Mouse (Mus musculus) frontal cortex, postnatal 25 days (tissue): Measurements from ENCODE around the gene Depdc1b.

ENCODE experiments used
- DNase-seq, 2 experiments: peaks; one replicate each; pipeline ENCODE4 v3.0.0; 2022; ENCODE audit warnings: low spot score in 2 of 2

The Depdc1b gene

DNA sequence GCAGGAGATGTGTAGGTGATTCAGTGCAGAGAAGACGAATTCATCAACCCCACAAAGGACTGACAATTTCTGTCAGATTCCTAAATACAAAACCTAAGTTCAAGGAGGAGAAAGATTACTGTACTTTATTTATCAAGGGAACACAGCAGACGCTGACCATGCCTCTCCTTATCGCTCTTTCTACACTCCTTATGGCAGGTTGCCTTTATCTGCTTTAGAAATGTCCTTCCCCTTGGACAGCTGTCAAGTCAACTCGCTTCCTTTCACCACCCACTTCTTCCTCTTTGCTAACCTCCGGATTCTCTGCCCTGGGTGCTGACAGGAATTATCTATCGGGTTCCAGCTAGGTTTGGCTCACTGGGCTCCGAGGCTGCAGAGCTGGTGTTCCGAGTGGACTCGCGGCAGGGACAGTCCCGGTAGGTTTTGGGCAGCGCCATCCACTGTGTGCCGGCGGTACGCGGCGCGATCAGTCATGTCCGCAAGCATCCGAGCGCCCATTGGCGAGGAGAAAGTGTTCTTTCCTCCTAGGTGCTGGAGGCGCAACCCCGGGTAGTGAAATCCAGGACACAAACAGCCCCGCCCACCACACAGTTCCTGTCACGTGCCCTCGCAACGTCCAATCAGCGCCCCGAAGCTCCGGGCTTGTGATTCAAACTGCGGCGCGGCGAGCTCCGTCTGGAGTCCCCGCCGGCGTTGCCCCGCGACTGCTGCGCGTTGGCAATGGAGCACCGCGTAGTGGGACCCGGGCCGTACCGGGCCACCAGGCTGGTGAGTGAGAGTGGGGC, at the start of gene Depdc1b:
Depdc1b (plus strand) TSS at position 631 of the 785 bp plus-strand sequence.
- peak; percentile 84 to 89 for DNase-seq

DNA sequence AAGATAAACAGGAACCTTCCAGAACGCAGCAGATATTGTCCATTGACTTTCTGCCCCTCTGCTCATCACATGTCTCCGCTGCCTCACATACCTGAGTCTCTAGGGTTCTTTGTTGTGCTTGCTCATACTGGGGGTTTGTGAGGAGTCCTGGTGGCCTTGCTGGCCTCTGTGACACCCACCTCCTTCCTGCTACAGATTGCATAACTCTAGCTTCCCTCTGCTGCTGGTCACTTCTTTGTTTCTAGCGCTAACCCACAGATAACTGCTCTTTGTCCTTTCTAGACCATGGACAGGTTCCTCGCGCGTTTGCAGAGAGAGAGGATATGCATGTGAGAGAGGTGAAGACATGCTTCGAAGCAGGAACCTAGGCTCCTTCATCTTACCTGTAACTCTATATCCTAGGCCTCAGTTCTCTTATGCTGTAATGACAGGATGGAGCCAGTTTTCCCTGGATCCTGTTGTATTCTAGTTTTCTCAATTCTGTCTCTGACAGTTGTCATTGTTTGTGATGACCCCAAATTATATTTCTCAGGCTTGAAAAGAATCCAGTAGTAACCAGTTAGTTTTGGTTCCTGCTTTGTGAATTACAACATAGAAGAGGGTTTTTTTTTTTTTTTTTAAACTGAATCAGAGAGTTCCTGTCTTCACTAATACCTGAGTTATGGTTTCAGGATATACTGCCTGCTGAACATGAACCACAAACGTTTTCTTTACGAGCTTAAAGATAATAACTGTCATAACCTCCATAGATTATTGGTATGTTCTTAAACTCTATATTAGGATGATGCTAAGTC, 48.1 kb upstream of the Depdc1b start:
- DNase-seq = no peak

DNA sequence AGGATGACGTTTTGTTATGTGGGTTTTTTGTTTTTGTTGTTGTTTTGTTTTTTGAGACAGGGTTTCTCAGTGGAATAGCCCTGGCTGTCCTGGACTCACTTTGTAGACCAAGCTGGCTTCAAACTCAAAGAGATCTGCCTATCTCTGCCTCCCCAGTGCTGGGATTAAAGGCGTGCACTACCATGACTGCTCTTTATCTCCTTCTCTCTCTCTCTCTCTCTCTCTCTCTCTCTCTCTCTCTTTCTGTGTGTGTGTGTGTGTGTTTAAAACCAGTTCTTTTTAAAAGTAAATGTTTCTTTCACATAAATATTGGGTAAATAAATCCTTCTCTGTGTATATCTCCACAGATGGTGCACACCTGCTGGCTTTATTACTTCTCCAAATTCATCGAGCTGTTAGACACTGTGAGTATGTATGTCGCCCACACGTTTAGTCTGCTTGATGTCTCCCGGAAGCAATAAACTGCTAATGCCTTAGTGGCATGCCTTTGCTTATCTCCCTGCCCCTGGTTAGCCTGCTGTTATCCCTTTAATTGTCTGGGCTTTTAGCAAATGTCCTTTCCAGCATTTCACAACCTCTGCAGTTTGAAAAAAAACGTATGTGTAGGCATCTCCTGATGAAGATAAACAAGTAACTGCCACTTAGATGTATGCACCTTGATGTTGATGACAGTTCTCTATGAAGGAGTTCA, 44.5 kb upstream of the Depdc1b start:
- no peak for DNase-seq

DNA sequence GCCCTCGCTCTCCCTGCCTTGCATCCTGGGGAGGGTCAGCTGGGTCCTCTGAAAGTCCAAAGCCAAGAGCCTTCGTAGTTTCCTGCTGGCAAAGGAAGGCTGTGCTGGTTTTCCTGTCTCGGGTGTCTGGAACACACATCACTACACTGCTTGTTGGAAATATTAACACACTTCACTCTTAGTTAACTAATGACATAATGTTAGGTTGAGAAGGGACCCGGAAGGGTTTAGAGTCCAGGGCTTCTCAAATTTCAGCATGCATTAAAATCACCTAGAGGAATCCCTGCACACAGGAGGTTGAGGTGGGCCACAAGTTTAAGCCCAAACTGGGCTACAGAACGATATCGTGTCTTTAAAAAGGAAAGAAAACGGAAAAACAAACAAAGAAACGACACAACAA, 43.8 kb upstream of the Depdc1b start:
- no peak for DNase-seq

DNA sequence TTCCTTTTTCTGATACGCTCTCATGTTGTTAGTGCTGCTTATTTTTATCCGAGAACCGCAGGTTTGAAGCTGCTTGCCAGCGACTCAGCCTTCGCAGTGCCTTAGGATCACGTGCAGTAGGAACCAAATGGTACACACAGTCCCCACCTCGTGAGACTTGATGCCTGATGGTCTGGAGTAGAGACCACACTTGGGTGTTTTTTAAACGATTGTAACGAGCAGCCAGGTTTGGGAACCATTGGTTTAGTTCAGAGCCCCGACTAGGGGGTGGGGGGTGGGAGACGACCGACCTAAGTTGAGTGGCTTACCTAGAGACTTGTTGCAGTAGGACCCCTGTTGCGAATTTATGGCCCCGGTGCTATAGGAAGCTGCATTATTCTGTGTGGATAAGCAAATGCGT, 43.1 kb upstream of the Depdc1b start:
- no peak for DNase-seq

DNA sequence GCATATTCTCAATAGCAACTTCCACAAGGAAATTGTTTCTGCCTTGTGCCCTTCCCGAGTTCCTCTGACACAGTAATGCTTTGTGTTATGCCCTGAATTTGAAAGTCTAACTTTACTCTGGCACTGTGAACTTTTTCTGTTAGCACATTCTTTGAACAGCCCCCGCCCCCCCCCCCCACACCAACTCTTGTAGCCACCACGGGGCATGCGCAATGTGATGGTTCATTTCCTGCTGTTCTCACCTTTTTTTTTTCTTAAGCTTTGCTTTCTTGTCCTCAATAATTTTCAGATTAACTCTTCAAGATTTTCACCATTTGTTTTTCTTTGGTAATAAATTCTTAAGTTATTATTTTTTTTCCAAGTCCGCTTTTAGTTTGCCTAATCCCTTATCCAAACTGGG, 42.7 kb upstream of the Depdc1b start:
- no peak for DNase-seq

DNA sequence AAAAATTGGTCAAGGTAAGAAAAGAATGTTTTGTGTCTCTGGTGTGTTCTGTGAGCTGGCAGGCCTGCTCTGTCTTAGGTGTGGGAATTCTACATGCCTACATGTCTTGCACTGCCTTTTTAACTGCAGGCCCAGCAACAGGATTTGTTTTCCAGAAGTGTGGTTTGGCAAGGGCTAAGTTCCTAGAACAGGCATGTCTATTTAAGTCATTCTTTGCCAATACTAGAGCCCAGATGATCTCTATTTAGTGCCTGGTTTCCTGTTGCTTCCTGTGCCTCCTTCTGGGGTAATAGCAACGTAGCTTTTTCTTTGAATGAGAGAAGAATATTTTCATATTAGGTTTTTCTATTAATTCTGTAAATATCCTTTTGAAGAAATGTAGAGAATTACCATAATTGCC, 39.6 kb upstream of the Depdc1b start:
- DNase-seq = no peak

DNA sequence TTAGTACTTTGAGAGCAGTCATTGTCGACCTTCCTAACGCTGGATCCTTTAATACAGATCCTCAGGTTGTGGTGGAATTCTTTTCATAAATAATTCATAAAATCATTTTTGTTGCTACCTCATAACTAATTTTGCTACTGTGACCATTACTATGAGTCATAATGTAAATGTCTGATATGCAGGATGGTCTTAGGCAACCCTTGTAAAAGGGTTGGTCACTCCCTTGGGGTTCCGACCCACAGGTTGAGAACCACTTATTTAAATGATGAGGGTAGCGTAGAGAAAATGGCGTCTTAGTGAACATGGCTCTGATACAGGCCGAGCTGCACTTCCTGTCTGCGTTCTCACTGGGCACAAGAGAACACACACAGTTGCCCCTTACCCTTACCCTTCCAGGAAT, 38.8 kb upstream of the Depdc1b start:
- DNase-seq = no peak

DNA sequence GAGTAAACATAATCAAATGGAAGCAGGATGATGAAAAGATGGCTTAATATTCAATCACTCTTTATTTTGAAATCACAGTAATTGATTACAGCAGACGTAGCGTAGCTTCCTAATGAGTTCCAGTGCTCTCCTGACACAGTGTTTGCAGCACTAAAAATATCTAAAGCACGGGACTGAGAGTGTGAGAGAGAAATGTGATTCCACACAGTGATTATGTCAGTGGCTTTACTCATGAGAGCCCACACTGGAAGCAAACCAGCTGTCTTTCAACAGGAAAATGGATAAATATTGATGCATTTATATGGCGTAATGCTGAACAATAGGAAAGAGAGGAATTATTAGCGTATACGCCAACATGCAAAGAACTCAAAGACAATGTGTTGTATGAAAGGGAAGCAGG, 37.5 kb upstream of the Depdc1b start:
- no peak for DNase-seq

DNA sequence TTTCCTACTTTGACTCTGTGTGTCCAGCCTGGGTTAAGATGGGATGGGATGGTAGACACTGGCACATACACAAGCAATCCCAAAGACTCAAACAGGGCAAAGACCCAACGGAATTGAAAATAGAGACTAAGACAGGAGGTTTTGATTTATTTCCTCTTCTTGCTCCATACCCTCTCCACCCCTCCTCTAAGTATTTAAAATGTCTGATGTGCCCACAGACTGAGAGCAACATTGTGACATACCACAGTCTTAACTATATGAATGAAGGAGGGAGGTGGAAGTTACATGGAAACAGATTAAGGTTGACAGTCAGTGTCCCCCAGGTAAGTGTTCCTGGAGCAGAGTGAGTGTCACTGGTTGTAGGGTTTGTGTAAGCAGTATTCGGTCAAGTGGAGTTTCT, 31.8 kb upstream of the Depdc1b start:
- DNase-seq = no peak

DNA sequence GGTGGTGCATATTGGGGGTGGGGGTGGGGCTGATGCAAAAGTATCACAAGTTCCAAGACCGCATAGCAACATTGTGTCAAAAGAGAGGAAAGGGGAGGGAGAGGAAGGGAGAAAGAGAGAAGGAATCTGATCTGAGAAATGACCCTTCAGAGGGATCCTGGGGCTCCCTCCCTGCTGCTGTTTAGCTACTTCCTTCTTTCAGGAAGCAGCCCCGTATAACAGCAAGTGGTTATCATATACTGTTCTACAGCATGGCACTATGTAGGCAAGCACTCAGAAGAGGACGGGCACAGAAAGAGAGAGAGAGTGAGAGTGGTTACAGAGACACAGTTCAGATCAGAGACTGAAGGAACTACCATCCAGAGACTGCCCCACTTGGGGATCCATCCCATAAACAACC, 28.2 kb upstream of the Depdc1b start:
- no peak for DNase-seq

DNA sequence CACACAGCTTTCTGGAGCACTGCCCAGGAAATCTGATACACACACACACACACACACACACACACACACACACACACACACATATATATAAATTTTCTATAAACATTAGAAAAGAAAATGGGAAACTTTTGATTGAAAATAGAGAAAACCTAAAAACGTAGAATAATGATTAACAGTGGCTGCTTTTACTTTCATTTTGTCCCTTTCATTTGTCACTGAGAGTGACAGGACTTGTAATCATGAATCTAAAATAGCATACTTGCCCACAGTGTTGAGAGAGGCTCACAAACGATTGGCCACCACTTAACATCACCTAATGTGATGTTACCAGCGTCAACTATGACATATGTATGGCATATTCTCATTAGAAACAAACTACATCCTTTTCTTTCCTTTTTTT, 26.7 kb upstream of the Depdc1b start:
- no peak for DNase-seq

DNA sequence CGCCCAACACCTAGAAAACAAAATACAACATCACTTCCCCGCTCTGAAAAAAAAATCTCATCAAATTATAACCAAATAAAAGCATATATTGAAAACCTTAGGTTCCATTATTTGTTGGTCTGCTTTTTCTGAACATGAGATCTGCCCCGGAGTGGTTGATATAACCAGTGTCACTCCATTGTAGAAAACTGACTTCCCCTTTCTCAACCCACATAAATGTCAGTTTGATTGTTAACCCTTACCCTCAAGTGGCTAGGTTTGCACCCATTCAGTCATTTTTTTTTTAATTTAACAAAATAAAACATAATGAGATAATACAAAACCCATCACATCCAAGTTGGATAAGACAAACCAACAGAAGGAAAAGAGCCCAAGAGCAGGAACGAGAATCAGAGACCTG, 25.8 kb upstream of the Depdc1b start:
- DNase-seq = no peak

DNA sequence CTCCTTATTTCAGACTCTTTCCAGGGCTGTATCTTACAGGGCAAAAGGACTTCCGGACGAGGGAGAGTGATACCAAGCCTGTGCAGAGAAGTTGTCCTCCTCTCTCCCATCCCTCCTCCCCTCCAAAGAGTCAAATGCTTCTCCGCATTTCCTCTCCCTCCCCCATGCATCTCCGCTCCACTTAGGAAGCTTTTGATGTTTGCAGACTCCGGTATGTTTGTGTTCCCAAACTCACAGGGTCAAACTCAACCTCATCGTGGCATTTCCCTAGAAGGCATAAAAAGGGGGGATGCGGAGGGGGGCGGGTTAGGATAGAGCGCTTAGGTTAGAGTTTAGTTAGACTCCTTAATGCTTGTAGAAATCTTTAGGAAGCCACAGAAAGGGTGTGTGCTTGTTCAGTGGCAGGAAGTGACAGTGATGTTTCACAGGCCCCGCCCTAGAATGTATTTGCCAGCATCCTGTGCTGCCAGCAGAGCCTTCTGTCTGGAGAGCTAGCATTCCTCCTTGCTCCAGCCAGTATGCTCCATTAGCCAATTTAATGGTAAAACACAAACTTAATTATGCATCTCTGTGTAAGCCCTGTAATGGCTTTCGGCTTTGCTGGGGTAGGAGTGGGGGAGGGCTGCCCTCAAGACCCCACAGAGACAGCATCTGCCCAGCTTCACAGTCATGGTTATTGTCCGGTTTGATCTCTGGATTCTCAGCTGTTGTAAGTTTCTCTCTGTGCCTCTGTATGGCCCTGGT, 18.6 kb upstream of the Depdc1b start:
- no peak for DNase-seq

DNA sequence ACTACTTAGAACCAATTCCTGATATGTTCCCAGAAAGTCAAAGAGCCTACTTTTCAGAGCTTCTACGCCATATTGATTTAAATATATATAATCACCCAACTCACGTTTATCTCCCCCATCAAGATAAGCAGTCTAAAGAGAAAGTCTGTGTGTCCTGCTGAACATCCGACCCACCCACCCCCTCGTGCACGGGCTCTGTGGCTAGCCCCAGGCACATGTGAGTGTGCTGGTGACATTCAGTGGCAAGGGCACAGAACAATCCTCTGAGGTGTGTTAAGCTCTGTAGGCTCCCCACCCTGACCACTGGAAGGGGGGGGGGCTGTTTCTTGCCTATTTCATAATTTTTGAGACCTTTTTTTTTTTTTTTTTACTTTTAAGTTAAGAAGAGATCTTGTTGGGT, 17.9 kb upstream of the Depdc1b start:
- no peak for DNase-seq

DNA sequence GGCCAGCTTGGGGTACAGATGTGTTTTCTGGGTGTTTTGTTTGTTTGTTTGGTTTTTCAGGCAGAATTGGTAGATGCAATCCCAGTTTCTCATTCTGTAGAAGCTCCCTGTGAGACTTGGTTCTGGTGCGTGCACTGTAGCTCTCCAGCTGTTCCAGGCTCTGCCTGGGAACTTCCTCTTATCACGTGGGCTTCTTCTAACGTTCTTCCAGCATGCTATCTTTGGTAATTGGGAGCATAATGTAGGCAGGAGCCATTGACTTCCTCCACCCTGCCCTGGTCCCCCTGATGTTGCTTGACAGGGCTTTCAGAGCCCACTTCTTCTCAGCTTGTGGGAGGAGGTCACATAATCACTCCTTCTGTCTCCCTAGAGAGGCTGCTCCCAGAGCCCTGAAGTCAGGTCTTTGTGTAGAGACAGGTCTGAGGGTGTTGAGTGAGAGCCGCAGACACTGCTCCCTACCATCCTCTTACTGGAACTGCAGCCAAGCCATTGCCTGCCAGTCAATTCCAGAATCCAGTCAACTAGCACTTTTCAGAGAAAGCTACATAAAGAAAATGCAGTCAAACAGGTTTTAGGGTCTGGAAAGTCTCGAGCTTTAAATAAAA, 15.7 kb upstream of the Depdc1b start:
- no peak for DNase-seq

DNA sequence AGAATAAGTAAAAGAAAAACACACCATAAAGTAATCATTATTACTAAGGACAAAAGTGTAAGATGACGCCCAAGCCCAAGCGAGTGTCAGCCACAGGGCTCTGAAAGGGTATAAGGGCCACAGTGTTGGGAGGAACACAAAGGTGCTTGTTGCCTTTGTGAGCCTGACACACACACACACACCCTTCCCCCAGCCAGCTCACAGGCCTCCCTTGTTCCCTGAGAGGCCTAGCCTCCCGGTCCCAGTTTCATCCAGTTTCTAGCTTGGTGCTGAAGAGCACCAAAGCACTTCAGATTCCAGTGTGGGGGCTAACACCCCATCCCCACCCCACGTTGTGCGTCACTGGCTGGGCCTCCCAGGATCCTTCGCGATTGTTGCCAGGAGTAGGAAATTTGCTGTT, 14.7 kb upstream of the Depdc1b start:
- DNase-seq = no peak

DNA sequence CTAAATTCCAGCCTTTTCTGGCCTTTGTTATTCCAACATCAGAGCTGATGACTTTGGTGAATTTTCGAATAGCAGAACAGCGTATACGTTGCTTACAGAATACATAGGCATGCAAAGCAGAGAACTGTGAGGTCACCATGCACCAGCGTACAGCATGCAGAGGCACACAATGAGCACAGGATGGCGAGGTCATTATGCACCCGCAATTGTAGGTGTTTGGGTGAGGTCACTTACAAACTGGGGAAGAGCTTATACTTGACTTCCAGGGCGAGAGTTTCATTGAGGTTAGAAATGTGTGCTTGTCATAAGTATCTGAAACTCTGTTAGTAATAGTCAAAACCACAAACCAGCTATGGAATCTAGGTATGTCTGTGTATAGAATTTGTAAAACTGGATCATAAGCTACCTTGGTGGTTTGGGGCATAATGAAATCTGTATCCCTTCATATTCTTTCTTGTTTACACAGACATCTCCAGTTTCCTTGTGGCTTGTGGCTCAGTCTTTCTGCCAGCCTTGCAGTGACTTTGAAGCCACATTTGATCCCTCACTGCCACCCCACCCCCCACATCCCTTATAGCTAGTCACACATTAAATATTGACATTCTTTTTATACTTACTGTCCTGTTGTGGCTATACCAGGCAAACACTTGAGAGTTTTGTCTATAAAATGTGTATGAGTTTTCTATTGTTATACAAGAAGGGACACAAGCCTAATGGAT, 13.0 kb upstream of the Depdc1b start:
- DNase-seq = no peak

DNA sequence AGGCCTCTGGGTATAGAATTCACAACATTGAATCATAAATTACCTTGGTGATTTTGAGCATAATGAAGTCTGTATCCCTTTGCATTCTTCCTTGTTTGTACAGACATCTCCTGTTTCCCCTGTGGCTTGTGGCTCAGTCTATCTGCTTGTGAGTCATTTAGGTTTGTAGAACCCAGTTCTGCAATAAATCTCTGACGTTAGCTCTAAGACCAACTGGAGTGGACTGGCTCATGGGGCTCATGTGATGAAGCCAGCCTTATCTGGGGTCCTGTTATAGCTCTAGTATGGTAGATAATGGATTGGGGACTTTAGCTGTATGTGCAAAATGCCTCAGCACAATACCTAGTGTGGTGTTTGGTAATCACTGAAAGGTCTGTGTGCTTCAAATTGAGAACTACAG, 12.3 kb upstream of the Depdc1b start:
- no peak for DNase-seq

DNA sequence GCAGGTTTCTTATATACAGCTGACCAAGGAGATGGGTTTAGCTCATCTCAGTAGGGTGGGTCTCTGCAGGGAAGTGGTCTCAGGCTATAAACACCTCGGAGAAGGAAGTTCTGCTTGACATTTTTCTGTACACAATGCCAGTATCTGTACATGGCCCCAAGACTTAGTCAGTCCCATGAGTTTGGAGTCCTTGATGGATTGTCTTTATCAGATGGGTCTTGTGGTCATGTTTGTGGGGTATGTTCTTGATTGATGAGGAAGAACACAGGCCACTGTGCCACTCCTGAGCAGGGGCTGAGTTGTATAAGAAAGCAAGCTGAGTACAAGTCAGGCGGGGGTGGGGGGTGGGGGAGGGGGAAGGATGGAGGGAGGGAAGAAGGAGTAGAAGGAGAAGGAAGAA, 11.5 kb upstream of the Depdc1b start:
- no peak for DNase-seq

DNA sequence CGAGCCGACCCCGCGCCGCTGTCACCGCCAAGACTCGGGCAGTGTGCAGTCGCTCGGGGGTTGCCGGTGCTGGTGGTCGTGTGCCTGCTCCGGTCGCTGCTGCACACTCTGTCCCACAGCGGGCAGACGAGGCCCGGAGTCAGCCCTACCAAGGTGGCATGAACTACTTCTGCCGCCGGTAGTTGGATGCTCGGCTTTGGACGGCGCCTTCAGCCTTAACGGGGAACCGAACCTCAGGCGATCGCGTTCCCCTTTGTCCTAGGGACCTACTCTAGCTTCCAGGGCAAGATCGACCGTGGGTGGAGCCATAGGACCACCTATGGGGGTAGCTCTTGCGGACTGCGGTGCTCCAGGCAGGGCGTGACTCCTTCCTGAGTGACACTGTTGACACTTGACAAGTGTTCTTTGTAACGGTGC, 363 bp downstream of the Depdc1b start:
- DNase-seq = no peak
